Mouse (Mus musculus) brain, adult 2 months (tissue): ENCODE results near the gene Gm45783.
"Not testable (repeated sequence)": the region's sequence is repeated elsewhere in the genome, so short reads cannot be mapped to it uniquely, and the experiment has no call there.

ENCODE experiments used
- DNase-seq: peaks from one replicate; pipeline ENCODE4 v3.0.0; 2011; ENCODE audit warnings: low read depth, low spot score

Gene Gm45783

DNA sequence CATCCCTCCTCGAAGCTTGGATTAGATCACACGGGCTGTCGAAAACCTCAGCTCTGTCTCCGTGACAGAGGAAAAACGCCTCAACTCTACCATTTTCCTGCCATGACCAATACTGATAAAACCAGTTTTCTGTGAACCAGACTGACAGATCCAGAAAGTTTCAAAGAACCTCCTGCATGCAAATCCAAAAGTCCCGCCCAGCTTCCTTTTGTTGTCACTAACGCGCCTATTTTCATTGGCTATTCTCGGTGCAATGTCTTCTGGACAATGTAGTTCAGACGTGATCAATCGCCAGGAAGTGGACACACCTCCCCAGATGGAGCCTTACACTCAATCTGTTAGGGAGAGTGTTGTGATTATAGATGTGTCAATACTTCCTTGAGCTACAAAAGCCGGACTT is at the start of gene Gm45783:
TSS of gene Gm45783 (minus strand) at position 143 of the 400 bp plus-strand sequence.
- peak; percentile 0 for DNase-seq

DNA sequence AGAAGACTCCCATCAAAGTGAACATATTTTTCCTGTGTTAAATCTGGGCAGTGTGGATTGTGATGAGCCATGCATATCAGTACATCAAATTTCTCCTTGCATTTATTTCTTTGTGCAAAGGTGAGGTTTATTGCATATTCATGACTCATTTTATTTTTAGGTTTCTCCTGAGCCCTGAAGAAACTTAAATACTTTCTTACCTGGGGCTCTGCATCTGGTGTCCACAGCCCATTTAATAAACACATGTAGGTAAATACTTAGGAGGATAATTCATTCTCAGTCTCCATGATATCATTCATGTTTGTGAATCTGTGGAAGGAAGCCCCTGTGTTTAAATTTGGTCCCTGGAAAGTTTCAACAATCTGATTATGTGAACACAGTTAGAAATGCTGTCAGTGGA is 25.2 kb upstream of the Gm45783 start, which contains the start of gene Vmn2r31:
TSS of gene Vmn2r31 (minus strand) at position 101 of the 400 bp plus-strand sequence.
- not testable (repeated sequence) for DNase-seq

- DNase-seq = not testable (repeated sequence)
Observed at GRCm38 (mm10) chr7:7337509-7337908, 36.9 kb downstream of the Gm45783 start, which contains the start of gene Vmn2r30. Gene Vmn2r30, minus strand, starts transcription at chr7:7337609.

DNA sequence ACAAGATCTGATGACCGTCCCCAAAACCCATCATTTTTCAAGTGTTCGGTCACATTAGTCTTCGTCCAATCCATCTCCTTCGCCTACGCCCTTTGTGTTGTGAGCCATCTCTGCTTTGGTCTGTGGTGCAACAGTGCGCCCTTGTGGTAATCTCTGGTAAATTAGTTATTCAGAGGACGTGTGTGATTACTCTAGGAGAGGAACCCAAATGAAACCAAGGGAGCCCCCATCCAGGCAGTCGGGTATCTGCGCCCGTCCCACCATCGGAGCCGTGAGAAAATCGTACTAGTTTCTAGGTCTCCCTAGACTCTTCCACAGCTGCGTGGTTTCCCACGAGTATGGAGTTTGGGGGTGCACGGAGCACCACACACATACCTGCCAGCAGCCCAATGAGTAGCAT is 78.8 kb downstream of the Gm45783 start:
- peak; percentile 77 for DNase-seq
